Mouse (Mus musculus) layer of hippocampus, adult 9-11 months (tissue): ENCODE data around the gene Sat1.
"Not testable (repeated sequence)": the region's sequence is repeated elsewhere in the genome, so short reads cannot be mapped to it uniquely, and the experiment has no call there.

ENCODE experiments used
- DNase-seq: peaks from one replicate; pipeline ENCODE4 v3.0.0; 2022

The Sat1 gene

GRCm38 (mm10) chrX:155216271-155216670 lies at the start of gene Sat1:
Sat1 (minus strand) TSS chrX:155216449.
- peak; percentile 94 for DNase-seq

- DNase-seq, result no peak
Measured at GRCm38 (mm10) chrX:155262915-155263252, 46.6 kb upstream of the Sat1 start.

GRCm38 (mm10) chrX:155262235-155262914 lies 46.1 kb upstream of the Sat1 start, which contains the start of gene Acot9:
Acot9 (plus strand) TSS chrX:155262443.
- DNase-seq, result peak; percentile 94

GRCm38 (mm10) chrX:155256856-155257255 lies 40.6 kb upstream of the Sat1 start:
- DNase-seq, result no peak

GRCm38 (mm10) chrX:155218277-155218676 lies 2.0 kb upstream of the Sat1 start:
- no peak for DNase-seq

- no peak for DNase-seq
Measured at GRCm38 (mm10) chrX:155215501-155216248, 574 bp downstream of the Sat1 start.

GRCm38 (mm10) chrX:155214291-155215136 lies 1.7 kb downstream of the Sat1 start:
- DNase-seq, result no peak

GRCm38 (mm10) chrX:155208671-155209070 lies 7.6 kb downstream of the Sat1 start:
- no peak for DNase-seq

GRCm38 (mm10) chrX:155205436-155205835 lies 10.8 kb downstream of the Sat1 start:
- DNase-seq, result not testable (repeated sequence)

GRCm38 (mm10) chrX:155202406-155203305 lies 13.6 kb downstream of the Sat1 start:
- no peak for DNase-seq

GRCm38 (mm10) chrX:155201799-155202198 lies 14.4 kb downstream of the Sat1 start:
- DNase-seq, result no peak

- DNase-seq, result no peak
Measured at GRCm38 (mm10) chrX:155194979-155195378, 21.3 kb downstream of the Sat1 start.

GRCm38 (mm10) chrX:155193732-155194443 lies 22.4 kb downstream of the Sat1 start:
- no peak for DNase-seq

GRCm38 (mm10) chrX:155191941-155192340 lies 24.3 kb downstream of the Sat1 start:
- DNase-seq, result no peak

GRCm38 (mm10) chrX:155177640-155178039 lies 38.6 kb downstream of the Sat1 start:
- no peak for DNase-seq

GRCm38 (mm10) chrX:155177230-155177629 lies 39.0 kb downstream of the Sat1 start:
- peak; percentile 38 for DNase-seq

GRCm38 (mm10) chrX:155175568-155175967 lies 40.7 kb downstream of the Sat1 start:
- no peak for DNase-seq

GRCm38 (mm10) chrX:155172310-155172709 lies 43.9 kb downstream of the Sat1 start:
- DNase-seq, result peak; percentile 27

GRCm38 (mm10) chrX:155171754-155172153 lies 44.5 kb downstream of the Sat1 start:
- DNase-seq, result no peak

GRCm38 (mm10) chrX:155169886-155170285 lies 46.4 kb downstream of the Sat1 start:
- DNase-seq, result no peak

- DNase-seq, result no peak
Measured at GRCm38 (mm10) chrX:155167667-155168066, 48.6 kb downstream of the Sat1 start.

GRCm38 (mm10) chrX:155166313-155166712 lies 49.9 kb downstream of the Sat1 start:
- DNase-seq, result no peak
